Mouse (Mus musculus): ENCODE results near the gene Sh3gl1. TPM values are rescaled to one million over a fixed set of nuclear protein-coding genes. Genes with fewer than 3 reads are reported as not detected.

Gene Sh3gl1
- total RNA-seq, 2 experiments from 2014 or later: 7.7 to 7.9 TPM

- no peak for DNase-seq (ENCODE audit: low spot score)
Observed at GRCm38 (mm10) chr17:55999794-56000499, 36.5 kb downstream of the Sh3gl1 start.

GRCm38 (mm10) chr17:55996007-55996406 lies 40.4 kb downstream of the Sh3gl1 start:
- DNase-seq (ENCODE audit: low spot score): peak; percentile 52

GRCm38 (mm10) chr17:55990278-55990898 lies 46.0 kb downstream of the Sh3gl1 start:
- no peak for DNase-seq (ENCODE audit: low spot score)

- DNase-seq (ENCODE audit: low spot score): no peak
Observed at GRCm38 (mm10) chr17:55986030-55986961, 50.1 kb downstream of the Sh3gl1 start, which contains the start of gene Fsd1. Gene Fsd1 (plus strand): TSS chr17:55986509.

GRCm38 (mm10) chr17:55977301-55977700 lies 59.1 kb downstream of the Sh3gl1 start:
- no peak for DNase-seq (ENCODE audit: low spot score)

- peak; percentile 79 for DNase-seq (ENCODE audit: low spot score)
Observed at GRCm38 (mm10) chr17:55976255-55976862, 60.1 kb downstream of the Sh3gl1 start.

- DNase-seq (ENCODE audit: low spot score): no peak
Observed at GRCm38 (mm10) chr17:55971453-55971852, 65.0 kb downstream of the Sh3gl1 start.

GRCm38 (mm10) chr17:55969966-55970891 lies 66.2 kb downstream of the Sh3gl1 start, which contains the start of gene Shd:
Gene Shd (plus strand): TSS chr17:55970467.
- no peak for DNase-seq (ENCODE audit: low spot score)

GRCm38 (mm10) chr17:55969560-55969959 lies 66.9 kb downstream of the Sh3gl1 start:
- DNase-seq (ENCODE audit: low spot score): no peak

GRCm38 (mm10) chr17:55968210-55968609 lies 68.2 kb downstream of the Sh3gl1 start:
- no peak for DNase-seq (ENCODE audit: low spot score)

- DNase-seq (ENCODE audit: low spot score): no peak
Observed at GRCm38 (mm10) chr17:55967186-55967585, 69.2 kb downstream of the Sh3gl1 start.

Other genes starting within 250 kb of the Sh3gl1 start
- gene Zfp119a, start 157.7 kb downstream of the Sh3gl1 start, total RNA-seq (2021): 1 to 10 TPM; 3.8 to 4.0 TPM
- 1 to 10 TPM; 4.0 TPM for gene Zfp959, start 144.5 kb downstream of the Sh3gl1 start, total RNA-seq (2021)
- gene Zfp119b, start 87.1 kb downstream of the Sh3gl1 start, total RNA-seq (2021): 1 to 10 TPM; 3.0 to 3.2 TPM
- under 1 TPM; 0.27 to 0.38 TPM for gene Ebi3, start 84.0 kb downstream of the Sh3gl1 start, total RNA-seq (2021)
- gene Yju2, start 77.5 kb downstream of the Sh3gl1 start, total RNA-seq (2021): 1 to 10 TPM; 7.4 to 8.0 TPM
- under 1 TPM in 1 of 2 experiments, not detected in 1; 0.34 TPM for gene Shd, start 66.2 kb downstream of the Sh3gl1 start, total RNA-seq (2021)
- not detected for gene Fsd1, start 50.1 kb downstream of the Sh3gl1 start, total RNA-seq (2021)
- 1 to 10 TPM; 1.9 to 3.2 TPM for gene Stap2, start 31.1 kb downstream of the Sh3gl1 start, total RNA-seq (2021)
- 10 to 100 TPM; 34.6 to 35.4 TPM for gene Mpnd, start 30.9 kb downstream of the Sh3gl1 start, total RNA-seq (2021)
- under 1 TPM; 0.46 to 0.95 TPM for gene Chaf1a, start 3.8 kb upstream of the Sh3gl1 start, total RNA-seq (2021)
- 10 to 100 TPM; 62.9 to 69.0 TPM for gene Ubxn6, start 38.4 kb upstream of the Sh3gl1 start, total RNA-seq (2021)
- gene Hdgfl2, start 43.0 kb upstream of the Sh3gl1 start, total RNA-seq (2021): 10 to 100 TPM; 23.2 to 25.5 TPM
- gene Plin4, start 73.2 kb upstream of the Sh3gl1 start, total RNA-seq (2021): 100 to 1,000 TPM; 142 to 235 TPM
- 10 to 100 TPM; 22.5 to 29.0 TPM for gene Plin5, start 81.0 kb upstream of the Sh3gl1 start, total RNA-seq (2021)
- gene Lrg1, start 85.4 kb upstream of the Sh3gl1 start, total RNA-seq (2021): 10 to 100 TPM; 11.4 to 23.0 TPM
- 1 to 10 TPM; 1.5 to 3.7 TPM for gene Sema6b, start 103.7 kb upstream of the Sh3gl1 start, total RNA-seq (2021)
- under 1 TPM; 0.21 to 0.25 TPM for gene Tnfaip8l1, start 125.8 kb upstream of the Sh3gl1 start, total RNA-seq (2021)
- gene Mydgf, start 147.3 kb upstream of the Sh3gl1 start, total RNA-seq (2021): 10 to 100 TPM; 17.1 to 17.5 TPM
- 10 to 100 TPM; 35.6 to 41.6 TPM for gene Dpp9, start 182.3 kb upstream of the Sh3gl1 start, total RNA-seq (2021)
- 100 to 1,000 TPM; 157 to 172 TPM for gene Fem1a, start 220.2 kb upstream of the Sh3gl1 start, total RNA-seq (2021)
- gene Ticam1, start 240.2 kb upstream of the Sh3gl1 start, total RNA-seq (2021): 1 to 10 TPM; 2.0 to 2.5 TPM